Mouse (Mus musculus) cerebellum, adult 18-20 months (tissue): Measurements from ENCODE around the gene Hist1h2af.

Experiments used
- DNase-seq, 2 experiments: peaks; one replicate each; pipeline ENCODE4 v3.0.0; 2021

Hist1h2af gene

GRCm38 (mm10) chr13:23581408-23582218, 47.9 kb downstream of the Hist1h2af start, which contains the start of gene Hist1h4d:
Gene Hist1h4d (plus strand): TSS chr13:23581598.
- peak; percentile 91 for DNase-seq

- DNase-seq, result no peak
Observed at GRCm38 (mm10) chr13:23582219-23583056, 48.7 kb downstream of the Hist1h2af start.

- DNase-seq, result no peak
Observed at GRCm38 (mm10) chr13:23583387-23584068, 49.8 kb downstream of the Hist1h2af start.
